Mouse (Mus musculus) liver, adult 2 months (tissue): Measurements from ENCODE around the gene Cdc37. TPM values are rescaled to one million over a fixed set of nuclear protein-coding genes. Genes with fewer than 3 reads are reported as not detected.
A peak's percentile ranks its signal among the peaks of the same experiment; 100 is the strongest.
"Not testable (repeated sequence)": the region's sequence is repeated elsewhere in the genome, so short reads cannot be mapped to it uniquely, and the experiment has no call there.

Source experiments
- DNase-seq: peaks from one replicate; pipeline ENCODE4 v3.0.0-alpha.2; 2011; ENCODE audit warnings: low read depth, low spot score; ENCODE audit errors: extremely low read depth
- H3K27ac ChIP-seq: fragments of 200-500 bp; replicated peaks from 2 replicates; pipeline ENCODE4 v1.5.1; 2012; ENCODE audit warnings: low read depth, mild to moderate bottlenecking, control low read depth, inconsistent platforms, low read length; ENCODE audit not compliant: insufficient read depth
- H3K27me3 ChIP-seq: fragments of 200-500 bp; 2 replicates; pipeline ENCODE4 v1.6.1; 2012; ENCODE audit warnings: mild to moderate bottlenecking, moderate library complexity, low read length, inconsistent platforms; ENCODE audit not compliant: control insufficient read depth, insufficient read depth
- H3K36me3 ChIP-seq: fragments of 200-500 bp; 2 replicates; pipeline ENCODE4 v1.6.1; 2012; ENCODE audit warnings: low read length, inconsistent platforms; ENCODE audit not compliant: control insufficient read depth, insufficient read depth
- H3K4me1 ChIP-seq: fragments of 200-500 bp; 2 replicates; pipeline ENCODE4 v1.6.1; 2011; ENCODE audit warnings: low read length; ENCODE audit not compliant: control insufficient read depth, insufficient read depth
- H3K4me3 ChIP-seq: fragments of 200-500 bp; 2 replicates; pipeline ENCODE4 v1.5.1; 2011; ENCODE audit warnings: low read depth, mild to moderate bottlenecking, control low read depth, low read length, moderate library complexity; ENCODE audit not compliant: insufficient read depth
- H3K79me2 ChIP-seq: fragments of 200-500 bp; 2 replicates; pipeline ENCODE4 v1.6.1; 2012; ENCODE audit warnings: inconsistent platforms, mild to moderate bottlenecking, low read length, moderate library complexity; ENCODE audit not compliant: control insufficient read depth, insufficient read depth
- H3K9ac ChIP-seq: fragments of 200-500 bp; 2 replicates; pipeline ENCODE4 v1.6.1; 2012; ENCODE audit warnings: low read depth, mild to moderate bottlenecking, control low read depth, inconsistent platforms, low read length
- CTCF ChIP-seq: fragments of 200-500 bp; IDR thresholded peaks from 2 replicates; pipeline ENCODE4 v1.5.1; 2011; ENCODE audit warnings: low read depth, low read length, control low read depth
- POLR2A ChIP-seq: fragments of 200-500 bp; IDR thresholded peaks from 2 replicates; pipeline ENCODE4 v1.6.1; 2011; ENCODE audit warnings: low read length, control low read depth; ENCODE audit not compliant: insufficient read depth; ENCODE audit errors: extremely low read depth
- WGBS: fragments of 180-500 bp; shearing (Covaris S2); methylation state at CpG from one replicate; pipeline ENCODE4 v1.1.7; 2018; 5-methylcytosine and 5-hydroxymethylcytosine counted together
- polyA plus RNA-seq: library from polyadenylated mRNA; depleted of rRNA; stranded (reverse); fragments of >200 nt; gene quantifications from 2 replicates; pipeline ENCODE4 v1.2.3, GENCODE M21; 2012; rRNA removed
- total RNA-seq: library from RNA; depleted of rRNA; stranded (reverse); fragments of >200 nt; gene quantifications from 2 replicates; pipeline ENCODE4 v1.2.3, GENCODE M21; 2014; rRNA removed

The Cdc37 gene
- total RNA-seq, result 27.4 and 36.0 TPM in 2 replicates
- 41.2 and 41.8 TPM in 2 replicates for polyA plus RNA-seq

DNA sequence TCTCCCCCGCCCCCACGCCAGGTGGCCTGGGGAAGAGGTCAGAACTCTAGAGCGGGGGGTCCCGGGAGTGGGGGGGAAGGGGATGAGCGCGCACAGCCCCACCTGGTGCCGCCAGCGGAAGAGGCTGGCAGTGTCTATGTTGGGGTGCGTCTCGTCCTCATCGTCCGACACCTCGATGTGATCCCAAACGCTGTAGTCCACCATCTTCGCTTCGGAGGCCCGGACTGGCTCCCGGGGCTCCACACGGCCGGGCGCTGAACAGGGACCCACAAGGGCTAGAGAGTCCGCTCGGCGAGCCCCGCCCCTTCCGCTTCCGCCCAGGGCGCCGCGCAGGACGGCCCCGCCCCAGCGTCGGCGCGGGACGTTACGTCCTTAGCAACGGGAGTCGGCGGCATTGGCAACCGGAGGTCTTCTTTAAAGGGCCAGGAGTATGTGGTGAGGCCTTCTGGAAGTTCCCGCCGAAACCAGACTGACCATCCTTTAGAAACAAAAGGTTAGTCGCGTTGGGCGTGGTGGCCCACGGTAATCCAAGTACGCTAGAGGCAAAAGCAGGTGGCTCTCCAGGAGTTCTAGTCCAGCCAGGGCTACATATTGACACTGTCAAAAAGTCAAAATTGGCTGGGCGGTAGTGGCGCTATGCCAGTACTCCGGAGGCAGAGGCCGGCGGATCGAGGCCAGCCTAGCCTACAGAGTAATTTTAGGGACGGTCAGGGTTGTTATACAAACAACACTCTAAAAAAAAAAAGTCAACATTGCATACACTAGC, at the start of gene Cdc37:
Gene Cdc37 (minus strand): TSS at position 329 of the 766 bp plus-strand sequence.
- 2% methylated on average over 56 of the region's 56 CpGs for WGBS

DNA sequence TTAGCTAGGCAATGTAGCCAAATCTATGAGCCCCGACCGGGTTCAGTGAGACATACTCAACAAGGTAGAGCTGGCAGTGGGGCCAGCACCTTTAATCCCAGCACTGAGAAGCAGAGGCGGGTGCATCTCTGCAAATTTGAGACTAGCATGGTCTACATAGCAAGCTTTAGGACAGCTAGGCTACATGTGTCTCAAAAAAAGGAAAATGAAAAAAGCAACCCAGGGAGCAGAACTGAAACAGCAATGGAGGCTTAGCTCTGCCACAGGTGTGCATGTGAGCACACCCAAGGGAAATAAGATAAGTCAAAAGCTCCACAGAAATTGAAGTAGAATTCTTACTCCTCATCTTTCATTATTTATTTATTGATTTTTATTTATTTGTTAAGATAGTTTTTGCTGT, 49.2 kb upstream of the Cdc37 start:
- H3K27ac ChIP-seq, result no peak overlapping the region
- no peak for DNase-seq
- H3K9ac ChIP-seq, result no peak overlapping the region
- H3K4me3 ChIP-seq, result no peak overlapping the region
- H3K36me3 ChIP-seq, result 0 out of 2 replicates have a peak, but pooled peaks cover 1% of the 10 kb centered on the region
- WGBS, result 92% methylated on average over 3 of the region's 3 CpGs
- no peaks in the 10 kb centered on the region for H3K4me1 ChIP-seq
- H3K27me3 ChIP-seq, result no peaks in the 10 kb centered on the region
- H3K79me2 ChIP-seq, result no peaks in the 10 kb centered on the region
- TF ChIP-seq POLR2A (no peak), CTCF (no peak)

More for the DNA sequence above, at the start of gene Cdc37:
- peak; percentile 64; the same call in 1 of the 2 replicates for TF ChIP-seq POLR2A
- no peak for TF ChIP-seq CTCF
- Histone ChIP-seq H3K4me1 (peaks cover 12% of the 10 kb centered on the region), H3K4me3 (peak within 1 kb of the TSS; percentile 72), H3K79me2 (peaks cover 30% of the 10 kb centered on the region; the same call in 1 of the 2 replicates), H3K27ac (peak within 1 kb of the TSS; percentile 21), H3K27me3 (no peaks in the 10 kb centered on the region), H3K36me3 (no peaks in the 10 kb centered on the region), H3K9ac (peak within 1 kb of the TSS; percentile 77)
- peak; percentile 65 for DNase-seq

DNA sequence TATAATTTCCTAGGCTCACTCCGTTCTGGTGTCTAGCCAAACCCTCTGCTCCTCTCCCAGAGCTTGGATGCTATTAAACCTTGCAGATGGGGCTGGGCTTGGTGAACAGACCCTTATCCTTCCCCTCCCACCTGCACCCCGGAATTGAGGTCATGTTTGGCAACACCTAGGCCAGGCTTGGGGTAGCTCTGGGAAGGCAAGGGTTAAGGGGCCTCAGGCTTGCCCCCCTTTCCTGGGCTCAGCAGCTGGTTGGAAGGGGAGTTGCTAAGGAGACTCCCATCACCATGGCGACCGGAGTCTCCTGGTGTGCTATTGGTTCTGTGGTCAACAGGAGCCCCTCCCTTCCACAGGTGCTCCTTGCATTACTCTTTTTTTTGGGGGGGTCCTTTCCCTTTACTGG, 48.2 kb upstream of the Cdc37 start:
- H3K4me3 ChIP-seq, result no peak overlapping the region
- H3K27me3 ChIP-seq, result no peaks in the 10 kb centered on the region
- TF ChIP-seq POLR2A (no peak), CTCF (no peak)
- no peak for DNase-seq
- H3K36me3 ChIP-seq, result peaks cover 2% of the 10 kb centered on the region; the same call in 1 of the 2 replicates
- H3K4me1 ChIP-seq, result no peaks in the 10 kb centered on the region
- no peak overlapping the region for H3K27ac ChIP-seq
- H3K79me2 ChIP-seq, result no peaks in the 10 kb centered on the region
- no peak overlapping the region for H3K9ac ChIP-seq
- 79% methylated on average over 4 of the region's 4 CpGs for whole genome bisulfite sequencing

DNA sequence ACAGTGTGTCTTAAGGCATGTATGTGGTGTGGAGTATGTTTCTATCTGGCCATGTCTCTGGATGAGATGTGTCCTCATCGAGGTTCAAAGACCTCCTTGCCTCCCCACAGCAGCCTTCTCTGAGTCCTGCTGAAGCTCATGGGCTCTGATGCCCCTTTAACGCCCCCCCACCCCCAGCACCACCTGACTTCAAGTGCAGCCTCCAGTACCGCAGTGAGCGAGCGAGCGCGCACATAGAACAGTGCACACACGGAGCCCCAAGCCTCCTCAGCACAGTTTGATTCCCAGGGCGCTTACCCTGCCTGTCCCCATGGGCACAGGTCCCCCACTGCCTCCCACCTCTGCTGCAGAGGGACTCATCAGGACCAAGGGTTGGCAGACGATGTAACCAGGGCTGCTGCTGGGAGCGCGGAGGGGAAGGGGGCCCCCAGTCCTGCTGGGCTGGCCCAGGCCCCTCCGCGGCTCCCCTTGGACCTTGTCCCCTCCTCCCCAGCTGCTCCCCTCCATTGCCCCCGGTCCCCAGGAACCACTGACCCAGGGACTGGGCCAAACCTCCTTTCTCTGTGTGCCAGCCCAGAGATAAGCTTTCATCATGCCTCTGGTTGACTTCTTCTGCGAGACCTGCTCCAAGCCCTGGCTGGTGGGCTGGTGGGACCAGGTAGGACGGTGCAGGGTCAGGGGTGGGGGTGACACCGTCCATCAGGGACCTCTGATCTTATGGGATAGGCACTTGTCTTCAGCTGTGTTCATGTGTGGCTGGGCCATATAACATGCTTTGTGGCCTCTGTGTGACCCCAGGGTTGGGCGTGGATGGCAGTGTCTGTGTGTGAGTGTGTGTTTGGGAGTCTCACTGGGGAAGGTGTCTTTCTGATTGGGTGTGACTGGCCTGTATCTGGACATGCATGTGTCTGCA, 47.0 kb upstream of the Cdc37 start:
- H3K27ac ChIP-seq, result no peak overlapping the region
- H3K9ac ChIP-seq, result no peak overlapping the region
- no peak for TF ChIP-seq POLR2A
- DNase-seq, result no peak
- no peaks in the 10 kb centered on the region for H3K4me1 ChIP-seq
- H3K27me3 ChIP-seq, result no peaks in the 10 kb centered on the region
- H3K36me3 ChIP-seq, result peaks cover 3% of the 10 kb centered on the region; the same call in 1 of the 2 replicates
- 83% methylated on average over 19 of the region's 19 CpGs for WGBS
- H3K79me2 ChIP-seq, result no peaks in the 10 kb centered on the region
- H3K4me3 ChIP-seq, result no peak overlapping the region

DNA sequence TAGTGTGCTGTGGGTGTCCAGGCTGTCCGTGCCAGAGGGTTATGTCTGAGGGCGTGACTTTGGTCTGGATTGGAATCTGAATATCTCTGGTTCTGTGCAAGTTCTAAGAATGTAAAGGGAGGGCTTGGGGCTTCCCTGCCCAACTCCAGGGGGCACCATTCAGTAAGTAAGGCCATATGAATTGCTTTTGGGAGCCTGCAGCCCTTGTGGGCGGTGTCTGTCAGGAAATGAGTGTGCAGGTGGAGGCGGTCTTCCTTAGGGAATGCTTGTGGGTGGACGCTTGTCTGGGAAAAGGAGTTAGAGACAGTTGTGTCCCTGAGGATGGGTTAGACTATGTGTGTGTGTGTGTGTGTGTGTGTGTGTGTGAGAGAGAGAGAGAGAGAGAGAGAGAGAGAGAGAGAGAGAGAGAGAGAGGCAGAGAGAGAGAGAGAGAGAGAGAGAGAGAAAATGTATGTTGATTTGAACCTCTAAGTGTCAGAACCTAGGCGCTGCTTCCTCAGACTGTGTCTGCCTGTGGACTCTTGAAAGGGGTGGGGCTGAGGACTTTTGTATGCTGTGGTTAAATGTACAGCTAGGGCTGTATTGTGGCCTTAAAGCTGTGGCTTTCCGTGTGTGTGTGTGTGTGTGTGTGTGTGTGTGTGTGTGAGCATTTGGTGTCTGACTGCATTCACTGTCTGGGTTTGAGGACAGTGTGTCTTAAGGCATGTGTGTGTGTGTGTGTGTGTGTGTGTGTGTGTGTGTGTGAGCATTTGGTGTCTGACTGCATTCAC, 46.1 kb upstream of the Cdc37 start:
- not testable (repeated sequence) for H3K79me2 ChIP-seq, H3K9ac ChIP-seq, H3K27me3 ChIP-seq, H3K36me3 ChIP-seq, H3K4me3 ChIP-seq, H3K27ac ChIP-seq, DNase-seq, H3K4me1 ChIP-seq
- 91% methylated on average over 7 of the region's 7 CpGs for WGBS
